Mouse (Mus musculus): ENCODE measurements around the gene Tedc2. TPM values are rescaled to one million over a fixed set of nuclear protein-coding genes. Genes with fewer than 3 reads are reported as not detected.

Gene Tedc2
- total RNA-seq, 2 experiments from 2014 or later, result 8.7 to 10.1 TPM

DNA sequence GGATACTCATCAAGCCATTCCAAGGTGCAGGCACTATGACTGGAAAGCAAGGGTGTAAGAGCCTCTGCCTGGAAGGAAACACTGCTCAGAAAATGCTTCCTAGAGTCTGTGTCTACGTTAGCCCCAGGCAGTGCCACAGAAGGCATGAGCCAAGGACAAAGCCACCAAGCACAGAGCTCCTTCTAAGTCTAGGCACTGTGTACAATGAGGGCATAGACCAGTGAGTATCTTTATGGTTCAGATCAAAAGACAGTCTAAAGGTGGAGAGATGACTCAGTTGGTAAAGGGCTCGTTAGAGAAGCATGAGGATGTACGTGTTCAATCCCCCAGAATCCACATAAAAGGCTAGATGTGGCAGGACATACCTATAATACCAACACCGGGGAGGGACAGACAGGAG, 19.6 kb downstream of the Tedc2 start:
- no peak for DNase-seq (ENCODE audit: low spot score in 2 of 2)
- intact Hi-C loops (cut with DNase I), result no loop called here

DNA sequence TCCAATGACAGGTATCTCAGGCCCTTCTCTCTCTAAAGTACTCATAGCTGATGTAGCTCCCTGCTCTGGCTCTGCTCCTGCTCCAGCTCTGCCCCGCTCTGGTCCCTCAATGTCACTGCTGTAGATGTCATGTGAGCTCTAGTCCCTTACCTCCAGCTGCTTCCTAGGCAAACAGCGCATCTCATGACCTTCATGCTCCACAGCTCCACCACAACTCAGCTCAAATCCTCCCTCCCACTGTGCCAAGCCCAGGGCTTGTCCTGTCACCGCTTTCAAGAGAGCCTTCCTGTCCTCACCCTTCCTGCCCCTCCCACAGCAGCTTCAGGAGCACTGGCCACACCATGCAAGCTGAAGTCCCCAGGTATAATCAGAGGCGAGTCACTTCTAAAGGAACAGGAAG, 20.9 kb downstream of the Tedc2 start:
- no peak for DNase-seq (ENCODE audit: low spot score in 2 of 2)
- intact Hi-C loops (cut with DNase I), result no loop called here

DNA sequence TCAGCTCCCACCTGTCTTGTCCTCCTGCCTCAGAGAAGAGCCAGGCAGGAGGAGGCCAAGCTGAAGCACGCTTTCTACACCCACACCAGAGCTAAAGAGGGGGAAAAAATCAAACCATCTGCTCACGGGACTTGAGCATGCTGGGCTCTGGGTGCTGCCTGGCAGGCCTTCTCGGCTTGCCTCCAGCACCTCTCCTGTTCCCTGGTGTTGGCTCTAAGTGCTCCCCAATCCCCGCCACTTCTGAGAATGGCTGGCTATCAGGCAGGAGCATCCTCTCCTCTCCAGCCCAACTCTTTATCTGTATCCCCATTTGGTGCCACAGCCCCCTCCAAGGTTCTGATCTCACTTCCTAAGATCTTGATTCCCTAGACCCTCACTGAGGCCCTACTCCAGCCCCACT, 21.4 kb downstream of the Tedc2 start:
- peak; percentile 68 to 86 for DNase-seq (ENCODE audit: low spot score in 2 of 2)
- intact Hi-C loops (cut with DNase I), result no loop called here

DNA sequence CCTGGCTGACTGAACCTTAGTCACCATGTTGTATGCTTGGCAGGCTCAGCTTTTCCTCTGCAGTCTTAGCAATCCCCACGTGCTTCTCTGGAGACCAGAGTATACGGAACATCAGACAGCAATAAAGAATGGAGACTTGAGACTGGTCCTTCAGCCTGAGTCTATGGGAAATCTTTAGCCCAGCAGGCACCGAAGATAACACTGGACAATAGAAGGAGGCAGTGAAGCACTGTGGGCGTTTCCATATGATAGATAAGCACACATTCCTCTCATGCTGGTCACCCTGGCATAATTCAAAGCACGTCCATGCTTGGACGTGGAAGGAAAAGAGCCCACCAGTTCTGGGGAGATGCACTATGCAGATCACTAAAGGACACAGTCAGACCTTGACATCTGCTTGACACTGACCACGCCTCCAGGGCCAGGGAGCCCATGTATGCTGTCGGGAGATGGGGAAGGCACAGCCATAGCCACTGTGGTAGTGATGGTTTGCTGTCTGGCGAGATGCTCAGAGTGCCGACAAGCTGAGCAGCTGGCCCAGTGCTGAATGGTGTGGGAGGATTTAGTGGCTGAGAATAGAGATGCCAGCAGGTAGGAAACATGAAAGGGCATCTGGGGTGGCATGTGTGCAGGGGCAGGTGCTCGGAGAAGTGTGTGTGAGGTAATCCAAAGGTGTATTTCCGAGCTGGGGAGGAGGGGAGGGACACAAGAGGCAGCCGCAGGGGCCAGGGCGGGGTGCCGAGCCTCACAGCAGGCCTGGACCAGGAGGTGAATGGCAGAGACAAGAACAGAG, 23.4 kb downstream of the Tedc2 start:
- intact Hi-C loops (cut with DNase I), result no loop called here
- no peak for DNase-seq (ENCODE audit: low spot score in 2 of 2)

GRCm38 (mm10) chr17:24195349-24195748, 25.3 kb downstream of the Tedc2 start:
- intact Hi-C loops (cut with DNase I), result no loop called here
- no peak for DNase-seq (ENCODE audit: low spot score in 2 of 2)

DNA sequence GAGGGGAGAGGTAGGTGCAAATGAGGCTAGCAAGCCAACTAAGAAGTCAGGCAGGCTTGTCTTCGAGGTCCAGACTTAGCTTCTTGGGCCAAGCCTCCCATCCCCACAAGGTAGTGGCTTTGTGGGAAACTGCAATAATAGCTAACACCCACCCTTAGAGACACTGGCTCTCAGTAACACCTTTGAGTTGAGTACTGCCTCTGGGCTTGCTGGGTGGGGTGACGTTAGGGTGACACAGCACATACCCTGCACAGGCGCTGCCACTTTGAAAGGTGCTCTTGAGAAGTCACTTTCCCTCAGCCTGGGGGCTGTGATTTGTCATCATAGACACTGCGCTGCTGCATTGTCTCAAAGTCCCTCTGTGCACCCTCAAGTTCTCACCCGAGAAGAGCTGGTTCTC, 26.9 kb downstream of the Tedc2 start:
- DNase-seq (ENCODE audit: low spot score in 2 of 2), result no peak
- intact Hi-C loops (cut with DNase I), result no loop called here

DNA sequence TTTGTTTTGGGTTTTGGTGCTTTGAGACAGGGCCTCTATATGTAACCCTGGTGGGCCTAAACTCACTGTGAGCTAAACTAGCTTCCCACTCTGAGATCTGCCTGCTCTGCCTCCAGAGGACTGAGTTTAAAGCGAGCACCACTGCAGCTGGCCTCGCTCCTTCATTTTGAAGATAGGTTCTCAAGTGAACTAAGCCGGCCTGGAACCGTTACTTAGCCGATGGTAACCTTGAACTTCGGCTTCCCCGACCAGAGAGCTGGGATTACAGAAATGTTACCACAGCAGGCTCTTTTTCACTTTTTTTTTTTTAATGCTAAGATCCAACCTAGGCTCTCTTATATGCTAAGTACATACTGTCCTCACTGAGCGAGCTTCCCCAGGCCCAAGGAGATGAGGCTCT, 27.4 kb downstream of the Tedc2 start:
- DNase-seq (ENCODE audit: low spot score in 2 of 2), result no peak
- intact Hi-C loops (cut with DNase I), result no loop called here

- no peak for DNase-seq (ENCODE audit: low spot score in 2 of 2)
- intact Hi-C loops (cut with DNase I), result no loop called here
These were observed 27.8 kb downstream of the Tedc2 start for GRCm38 (mm10) chr17:24192848-24193247.

DNA sequence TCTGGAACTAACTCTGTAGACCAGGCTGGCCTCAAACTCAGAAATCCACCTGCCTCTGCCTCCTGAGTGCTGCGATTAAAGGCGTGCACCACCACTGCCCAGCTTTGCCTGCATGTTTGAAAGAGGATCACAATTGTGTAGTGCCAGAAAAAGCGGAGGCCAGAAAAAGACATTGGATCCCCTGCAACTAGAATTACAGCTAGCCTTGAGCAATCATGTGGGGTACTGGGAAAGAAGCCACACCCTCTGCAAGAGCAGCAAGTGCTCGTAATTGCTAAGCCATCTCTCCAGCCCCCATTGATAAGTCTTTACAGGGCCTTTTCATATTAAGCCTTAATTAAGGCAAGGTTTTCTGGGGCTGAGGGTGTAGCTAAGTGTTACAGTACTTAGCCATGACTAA, 29.2 kb downstream of the Tedc2 start:
- intact Hi-C loops (cut with DNase I), result no loop called here
- DNase-seq (ENCODE audit: low spot score in 2 of 2), result no peak

DNA sequence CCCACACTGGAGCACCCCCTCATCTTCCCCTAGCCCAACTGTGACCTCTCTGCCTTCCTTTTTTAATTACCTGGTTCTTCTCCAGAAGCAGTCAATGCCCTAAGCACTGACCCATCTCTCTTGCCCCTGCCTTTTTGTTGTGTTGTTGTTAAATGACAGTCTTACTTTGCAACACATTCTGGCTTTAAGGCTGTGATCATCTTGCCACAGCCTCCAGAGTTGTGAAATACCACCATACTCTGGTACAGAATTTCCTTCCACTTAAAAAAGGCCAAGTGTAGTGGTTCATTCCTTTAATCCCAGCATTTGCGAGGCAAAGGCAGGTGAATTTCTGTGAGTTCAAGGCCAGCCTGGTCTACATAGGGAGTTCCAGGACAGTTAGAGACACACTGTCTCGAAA, 29.7 kb downstream of the Tedc2 start:
- DNase-seq (ENCODE audit: low spot score in 2 of 2), result no peak
- intact Hi-C loops (cut with DNase I), result no loop called here

GRCm38 (mm10) chr17:24174259-24174658, 46.4 kb downstream of the Tedc2 start:
- intact Hi-C loops (cut with DNase I), result loop anchor here (5.0 to 10.0 kb wide), 2 partner anchors 178 to 211 kb away; partner anchors contain the start of genes Abca17 and Abca3
- DNase-seq (ENCODE audit: low spot score in 2 of 2), result no peak

DNA sequence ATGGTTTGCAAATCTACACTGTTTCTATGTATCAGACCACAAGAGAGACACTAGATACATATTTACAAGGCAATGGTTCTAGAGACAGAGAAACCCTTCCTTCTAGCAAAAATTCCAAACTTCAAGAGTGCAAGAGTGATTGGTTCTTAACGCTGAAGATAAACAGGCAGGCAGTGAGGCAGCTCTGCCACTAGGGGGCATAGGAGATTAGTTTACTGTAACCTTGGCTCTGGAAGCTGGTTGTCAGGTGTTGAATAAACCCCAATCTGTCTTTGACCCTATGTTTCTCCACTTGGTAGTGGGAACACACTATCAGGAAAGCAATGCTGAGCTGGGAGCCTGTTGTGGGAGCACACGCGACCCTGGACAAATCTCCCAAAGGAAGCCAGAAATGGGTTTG, 47.2 kb downstream of the Tedc2 start:
- intact Hi-C loops (cut with DNase I), result loop anchor here (5.0 to 10.0 kb wide), 2 partner anchors 179 to 211 kb away; partner anchors contain the start of genes Abca17 and Abca3
- DNase-seq (ENCODE audit: low spot score in 2 of 2), result peak; percentile 80 to 87

DNA sequence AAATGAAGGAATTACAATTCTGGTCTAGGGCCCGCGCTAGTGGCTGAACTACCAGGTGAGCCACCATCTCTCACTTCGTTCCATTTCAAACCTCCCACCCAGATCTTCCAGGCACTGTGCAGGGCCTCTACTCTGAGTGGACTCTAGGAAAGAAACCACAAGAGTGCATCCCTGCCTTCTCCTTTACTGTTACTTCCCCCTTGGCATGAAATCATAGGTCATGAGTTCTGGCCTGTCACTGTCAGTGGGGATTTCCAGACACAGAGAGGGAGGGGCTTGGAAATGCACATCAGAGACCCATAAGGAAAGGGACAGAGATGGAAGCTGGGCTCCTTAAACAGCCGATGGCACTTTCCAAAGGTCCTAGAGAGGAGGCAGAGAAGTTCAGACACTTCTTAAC, 48.9 kb downstream of the Tedc2 start:
- no peak for DNase-seq (ENCODE audit: low spot score in 2 of 2)
- intact Hi-C loops (cut with DNase I), result loop anchor here (5.0 to 10.0 kb wide), 2 partner anchors 181 to 213 kb away; partner anchors contain the start of genes Abca17 and Abca3

GRCm38 (mm10) chr17:24170729-24171128, 49.9 kb downstream of the Tedc2 start:
- intact Hi-C loops (cut with DNase I), result loop anchor here (5.0 to 10.0 kb wide), 2 partner anchors 182 to 214 kb away; partner anchors contain the start of genes Abca17 and Abca3
- no peak for DNase-seq (ENCODE audit: low spot score in 2 of 2)

DNA sequence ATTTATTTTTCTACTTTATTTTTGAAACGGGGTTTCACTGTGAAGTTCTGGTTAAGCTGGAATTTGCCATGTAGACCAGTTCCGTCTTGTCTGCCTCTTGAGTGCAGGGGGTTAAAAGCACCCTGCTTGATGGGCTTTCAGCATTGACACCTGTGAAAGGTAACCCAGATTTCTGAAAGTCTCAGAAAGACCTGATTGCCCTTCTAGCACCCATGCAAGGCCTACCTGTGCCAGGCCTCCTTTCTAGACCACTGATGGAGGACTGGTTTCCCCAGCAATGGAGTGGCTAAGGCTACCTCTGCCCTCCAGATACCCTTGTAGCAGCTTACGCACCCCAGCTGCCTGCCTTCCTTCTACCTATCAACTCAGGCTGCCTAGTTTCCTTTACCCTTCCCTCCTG, 50.5 kb downstream of the Tedc2 start:
- intact Hi-C loops (cut with DNase I), result loop anchor here (5.0 to 10.0 kb wide), 2 partner anchors 182 to 215 kb away; partner anchors contain the start of genes Abca17 and Abca3
- DNase-seq (ENCODE audit: low spot score in 2 of 2), result no peak

DNA sequence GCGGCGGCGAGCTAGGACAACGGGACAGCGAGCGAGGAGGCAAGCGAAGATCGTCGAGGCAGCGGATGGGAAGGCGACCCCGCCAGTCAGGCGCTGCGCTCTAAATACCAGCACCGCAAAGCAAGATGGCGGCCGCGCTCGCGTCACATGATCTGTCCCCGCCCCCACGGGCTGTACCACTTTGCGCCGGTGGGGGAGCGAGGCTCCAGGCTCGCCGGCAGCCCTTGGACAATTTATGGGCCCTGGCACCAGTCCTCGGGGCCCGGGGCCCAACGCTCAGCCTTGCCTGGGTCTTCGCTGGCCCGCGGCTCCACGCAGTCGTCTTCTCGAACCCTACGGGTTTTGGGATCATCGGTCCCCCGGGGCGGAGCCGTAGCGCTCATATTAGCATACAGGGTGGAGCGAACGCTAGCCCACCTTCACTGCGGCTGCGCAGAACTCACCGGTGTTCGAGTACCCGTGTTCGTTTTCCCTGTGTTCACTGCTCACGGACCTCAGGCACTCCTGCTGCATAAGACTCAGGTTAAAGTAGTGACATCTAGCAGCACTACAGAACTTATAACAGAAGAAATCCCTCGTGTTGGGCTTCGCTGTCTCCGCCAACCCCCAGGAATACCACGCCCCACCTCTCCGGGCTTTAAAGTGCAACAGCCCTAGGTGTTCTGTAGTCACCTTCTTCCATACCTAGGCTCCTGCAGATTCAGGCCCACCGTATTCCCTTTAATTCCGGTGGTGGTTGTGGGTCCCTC, 51.2 kb downstream of the Tedc2 start, which contains the start of gene Atp6v0c:
Gene Atp6v0c, minus strand, starts transcription at position 386 of the 749 bp plus-strand sequence.
- peak; percentile 97 for DNase-seq (ENCODE audit: low spot score in 2 of 2)
- intact Hi-C loops (cut with DNase I), result loop anchor here (5.0 to 10.0 kb wide), 3 partner anchors 38 to 215 kb away; partner anchors contain the start of genes Abca17, Abca3, Ntn3 and Tbc1d24

GRCm38 (mm10) chr17:24168590-24169277, 51.9 kb downstream of the Tedc2 start:
- peak; percentile 68 to 72 for DNase-seq (ENCODE audit: low spot score in 2 of 2)
- intact Hi-C loops (cut with DNase I), result loop anchor here (5.0 kb wide), 1 partner anchor 39 kb away; the partner anchor contains the start of genes Ntn3 and Tbc1d24

DNA sequence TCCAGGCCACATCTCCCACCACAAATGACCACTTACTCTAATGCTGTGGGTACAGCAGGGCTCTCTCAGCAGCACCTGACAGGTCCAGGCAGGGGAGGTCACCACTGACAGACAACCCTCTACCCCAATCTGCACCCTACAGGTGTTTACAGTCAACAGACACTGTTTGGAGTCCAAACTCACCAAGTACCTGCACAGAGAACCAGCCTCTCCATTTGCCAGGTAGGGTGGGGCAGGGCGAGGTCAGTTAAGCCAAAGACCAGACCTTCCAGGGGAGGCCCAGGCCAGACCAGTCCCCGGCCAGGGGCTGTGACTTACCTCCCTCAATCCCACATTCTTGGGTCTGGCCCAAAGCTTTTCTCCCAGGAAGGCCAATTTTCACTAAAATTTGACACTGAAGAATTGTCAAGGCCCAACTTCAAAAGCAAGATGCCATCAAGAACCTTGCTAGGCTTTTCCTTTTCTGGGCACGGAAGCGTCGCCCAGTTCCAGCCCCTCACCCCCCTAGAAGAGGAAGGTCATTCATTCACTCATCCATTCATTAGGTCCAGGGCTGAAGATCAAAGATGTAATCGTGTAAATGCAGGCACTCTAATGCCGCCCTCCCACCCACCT, 52.7 kb downstream of the Tedc2 start:
- intact Hi-C loops (cut with DNase I), result loop anchor here (5.0 kb wide), 1 partner anchor 39 kb away; the partner anchor contains the start of genes Ntn3 and Tbc1d24
- DNase-seq (ENCODE audit: low spot score in 2 of 2), result no peak

DNA sequence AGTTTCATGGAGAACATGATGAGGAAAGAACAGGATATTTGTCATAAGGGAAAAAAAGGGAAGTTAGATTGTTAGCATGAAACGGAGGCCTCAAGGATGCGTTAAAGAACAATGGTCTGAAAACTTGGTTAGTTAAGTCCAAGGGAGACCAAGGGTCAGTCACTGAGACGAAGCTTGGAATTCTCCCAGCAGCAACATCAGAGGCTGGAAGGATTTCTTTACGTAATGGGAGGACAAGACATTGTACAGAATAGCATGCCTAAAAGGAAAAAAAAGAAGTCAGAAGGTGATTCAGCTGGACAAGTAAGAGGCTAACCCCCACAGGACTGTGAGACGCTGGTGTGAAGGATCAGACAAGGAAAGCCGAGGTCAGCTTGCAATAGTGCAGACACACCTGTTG, 53.5 kb downstream of the Tedc2 start:
- intact Hi-C loops (cut with DNase I), result loop anchor here (5.0 kb wide), 1 partner anchor 40 kb away; the partner anchor contains the start of genes Ntn3 and Tbc1d24
- no peak for DNase-seq (ENCODE audit: low spot score in 2 of 2)

Data from left cerebral cortex, postnatal 14 days (tissue).